Mouse (Mus musculus): ENCODE data around the gene Tmf1. TPM values are rescaled to one million over a fixed set of nuclear protein-coding genes. Genes with fewer than 3 reads are reported as not detected.
A peak's percentile ranks its signal among the peaks of the same experiment; 100 is the strongest.

Tmf1 gene
- total and polyA plus RNA-seq, 3 experiments, result 2.7 to 43.6 (median 35.7) TPM

GRCm38 (mm10) chr6:97211981-97212380, 33.1 kb upstream of the Tmf1 start:
- peak overlapping the region; percentile 94 for H3K27ac ChIP-seq
- peaks cover 2% of the 10 kb centered on the region for H3K79me2 ChIP-seq (replicated peaks; ENCODE audit: control insufficient read depth, insufficient read depth, low read length)
- intact Hi-C loops (cut with DNase I), result loop anchor here (5.0 kb wide), 2 partner anchors 40 to 65 kb away; partner anchors contain the start of genes Eogt and Lmod3
- TF ChIP-seq POLR2A (IDR thresholded peaks at IDR 0.05; ENCODE audit: insufficient read depth, low read depth, low read length) (peak; percentile 54), CTCF (IDR thresholded peaks at IDR 0.05) (no peak), EP300 (IDR thresholded peaks at IDR 0.05; ENCODE audit: insufficient read depth, low read depth, low read length) (0 out of 2 replicates have a peak, but pooled peaks have one; percentile 25)
- WGBS, result 11% methylated on average over 12 of the region's 12 CpGs
- peak overlapping the region; percentile 86 for H3K4me3 ChIP-seq
- H3K27me3 ChIP-seq (ENCODE audit: control insufficient read depth, insufficient read depth, low read length), result no peaks in the 10 kb centered on the region
- H3K36me3 ChIP-seq (ENCODE audit: control insufficient read depth, insufficient read depth, low read length), result peaks cover 27% of the 10 kb centered on the region
- H3K4me1 ChIP-seq (ENCODE audit: control insufficient read depth, insufficient read depth, low read length), result peaks cover 9% of the 10 kb centered on the region
- DNase-seq, result peak; percentile 67 to 79
- H3K9ac ChIP-seq (ENCODE audit: low read depth, low read length), result peak overlapping the region; percentile 12

- H3K4me3 ChIP-seq, result peak overlapping the region; percentile 86
- WGBS, result under 1% methylated on average over 22 of the region's 22 CpGs
- no peaks in the 10 kb centered on the region for H3K27me3 ChIP-seq (ENCODE audit: control insufficient read depth, insufficient read depth, low read length)
- H3K9ac ChIP-seq (ENCODE audit: low read depth, low read length), result peak overlapping the region; percentile 78
- H3K4me1 ChIP-seq (ENCODE audit: control insufficient read depth, insufficient read depth, low read length), result peaks cover 8% of the 10 kb centered on the region
- H3K79me2 ChIP-seq (replicated peaks; ENCODE audit: control insufficient read depth, insufficient read depth, low read length), result peaks cover 2% of the 10 kb centered on the region
- H3K27ac ChIP-seq, result peak overlapping the region; percentile 94
- intact Hi-C loops (cut with DNase I), result loop anchor here (5.0 kb wide), 2 partner anchors 41 to 64 kb away; partner anchors contain the start of genes Eogt and Lmod3
- TF ChIP-seq CTCF (IDR thresholded peaks at IDR 0.05), result 0 out of 2 replicates have a peak, but pooled peaks have one; percentile 13
- TF ChIP-seq EP300 (IDR thresholded peaks at IDR 0.05; ENCODE audit: insufficient read depth, low read depth, low read length), result no peak
- H3K36me3 ChIP-seq (ENCODE audit: control insufficient read depth, insufficient read depth, low read length), result peaks cover 21% of the 10 kb centered on the region
- peak; percentile 51 to 57 for DNase-seq
Measured at GRCm38 (mm10) chr6:97210962-97211601, 32.2 kb upstream of the Tmf1 start.

GRCm38 (mm10) chr6:97210191-97210961, 31.5 kb upstream of the Tmf1 start, which contains the start of gene Arl6ip5:
TSS of gene Arl6ip5 (plus strand) at chr6:97210689.
- DNase-seq, result peak; percentile 89 to 92
- Histone ChIP-seq H3K27ac (peak within 1 kb of the TSS; percentile 94), H3K27me3 (ENCODE audit: control insufficient read depth, insufficient read depth, low read length) (no peaks in the 10 kb centered on the region), H3K4me3 (peak within 1 kb of the TSS; percentile 86), H3K79me2 (replicated peaks; ENCODE audit: control insufficient read depth, insufficient read depth, low read length) (peaks cover 2% of the 10 kb centered on the region), H3K36me3 (ENCODE audit: control insufficient read depth, insufficient read depth, low read length) (peaks cover 14% of the 10 kb centered on the region), H3K9ac (ENCODE audit: low read depth, low read length) (peak within 1 kb of the TSS; percentile 78), H3K4me1 (ENCODE audit: control insufficient read depth, insufficient read depth, low read length) (peaks cover 8% of the 10 kb centered on the region)
- intact Hi-C loops (cut with DNase I), result loop anchor here (5.0 kb wide), 2 partner anchors 42 to 63 kb away; partner anchors contain the start of genes Eogt and Lmod3
- 0 out of 2 replicates have a peak, but pooled peaks have one; percentile 47 for TF ChIP-seq EP300 (IDR thresholded peaks at IDR 0.05; ENCODE audit: insufficient read depth, low read depth, low read length)
- peak; percentile 91 for TF ChIP-seq POLR2A (IDR thresholded peaks at IDR 0.05; ENCODE audit: insufficient read depth, low read depth, low read length)
- no peak for TF ChIP-seq CTCF (IDR thresholded peaks at IDR 0.05)
- 7% methylated on average over 32 of the region's 32 CpGs for whole genome bisulfite sequencing

GRCm38 (mm10) chr6:97209751-97210150, 30.8 kb upstream of the Tmf1 start:
- Histone ChIP-seq H3K79me2 (replicated peaks; ENCODE audit: control insufficient read depth, insufficient read depth, low read length) (peaks cover 4% of the 10 kb centered on the region), H3K9ac (ENCODE audit: low read depth, low read length) (no peak overlapping the region), H3K4me3 (no peak overlapping the region), H3K27me3 (ENCODE audit: control insufficient read depth, insufficient read depth, low read length) (no peaks in the 10 kb centered on the region), H3K4me1 (ENCODE audit: control insufficient read depth, insufficient read depth, low read length) (peaks cover 8% of the 10 kb centered on the region), H3K36me3 (ENCODE audit: control insufficient read depth, insufficient read depth, low read length) (peaks cover 14% of the 10 kb centered on the region), H3K27ac (no peak overlapping the region; the same call in 1 of the 2 replicates)
- TF ChIP-seq EP300 (IDR thresholded peaks at IDR 0.05; ENCODE audit: insufficient read depth, low read depth, low read length), result no peak
- no peak for TF ChIP-seq POLR2A (IDR thresholded peaks at IDR 0.05; ENCODE audit: insufficient read depth, low read depth, low read length)
- no peak for TF ChIP-seq CTCF (IDR thresholded peaks at IDR 0.05)
- 91% methylated on average over 4 of the region's 4 CpGs for WGBS
- intact Hi-C loops (cut with DNase I), result loop anchor here (5.0 kb wide), 2 partner anchors 43 to 62 kb away; partner anchors contain the start of genes Eogt and Lmod3
- no peak for DNase-seq

- no peaks in the 10 kb centered on the region for H3K27me3 ChIP-seq (ENCODE audit: control insufficient read depth, insufficient read depth, low read length)
- peaks cover 10% of the 10 kb centered on the region for H3K4me1 ChIP-seq (ENCODE audit: control insufficient read depth, insufficient read depth, low read length)
- no peak overlapping the region for H3K4me3 ChIP-seq
- intact Hi-C loops (cut with DNase I), result no loop called here
- peaks cover 20% of the 10 kb centered on the region for H3K36me3 ChIP-seq (ENCODE audit: control insufficient read depth, insufficient read depth, low read length)
- 57% methylated on average over 3 of the region's 3 CpGs for WGBS
- DNase-seq, result no peak
- H3K79me2 ChIP-seq (replicated peaks; ENCODE audit: control insufficient read depth, insufficient read depth, low read length), result peaks cover 4% of the 10 kb centered on the region
- TF ChIP-seq POLR2A (IDR thresholded peaks at IDR 0.05; ENCODE audit: insufficient read depth, low read depth, low read length), result no peak
- TF ChIP-seq EP300 (IDR thresholded peaks at IDR 0.05; ENCODE audit: insufficient read depth, low read depth, low read length), result no peak
- no peak for TF ChIP-seq CTCF (IDR thresholded peaks at IDR 0.05)
- no peak overlapping the region for H3K9ac ChIP-seq (ENCODE audit: low read depth, low read length)
- peak overlapping the region; percentile 74 for H3K27ac ChIP-seq
Measured at GRCm38 (mm10) chr6:97209201-97209600, 30.3 kb upstream of the Tmf1 start.
